ENCODE assay signal across 23 mouse cellular contexts in the genomic region with DNA sequence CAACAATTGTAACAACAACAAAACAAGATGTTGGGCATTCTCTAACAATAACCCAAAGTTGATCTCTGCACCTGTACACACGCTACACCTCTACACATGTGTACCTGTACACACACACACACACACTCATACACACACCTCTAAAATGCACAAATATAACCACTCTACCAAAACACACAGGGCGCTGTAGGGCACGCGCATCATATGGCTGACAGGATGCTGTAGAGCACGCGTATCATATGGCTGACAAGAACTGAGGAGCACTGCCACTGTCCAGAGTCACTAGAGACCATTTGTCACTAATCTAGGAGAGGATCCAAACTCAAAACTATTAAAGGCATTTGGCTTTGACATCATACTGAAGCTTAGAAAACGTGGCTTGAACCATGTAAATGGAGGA.
"Had no signal": no experiment of that assay in that cellular context is flagged by ENCODE, and none has a peak within 500 bp of the region (broad histone marks: within the 10 kb centered on the region; RNA-seq: fewer than 3 reads in every experiment).

No protein-coding gene starts in this region.

- H3K36me3 ChIP-seq: heart, embryonic 12.5 days; hindbrain, embryonic 13.5 days; hindbrain, embryonic 15.5 days; intestine, embryonic 15.5 days; kidney, embryonic 15.5 days; limb, embryonic 13.5 days; limb, embryonic 15.5 days; liver, embryonic 12.5 days had no signal

- H3K4me1 ChIP-seq: heart, embryonic 12.5 days; hindbrain, embryonic 15.5 days; intestine, embryonic 15.5 days; limb, embryonic 13.5 days; liver, embryonic 12.5 days had no signal

- H3K9me3 ChIP-seq: heart, embryonic 12.5 days; hindbrain, embryonic 13.5 days; hindbrain, embryonic 15.5 days; intestine, embryonic 15.5 days; kidney, embryonic 15.5 days; limb, embryonic 13.5 days; limb, embryonic 15.5 days; liver, embryonic 12.5 days had no signal

- DNase-seq: gastrocnemius, postnatal 14 days; gastrocnemius, postnatal 36 days; heart, adult 18-20 months; heart, postnatal 10 days; kidney, adult 11 months; kidney, adult 2 months; kidney, adult 9 months; kidney, postnatal 14 days; kidney, postnatal 36 days; layer of hippocampus, adult 9-11 months; layer of hippocampus, postnatal 36 days; left cerebral cortex, postnatal 4 days had no signal

- H3K27me3 ChIP-seq: heart, embryonic 12.5 days; hindbrain, embryonic 13.5 days; hindbrain, embryonic 15.5 days; intestine, embryonic 15.5 days; kidney, embryonic 15.5 days; limb, embryonic 13.5 days; limb, embryonic 15.5 days; liver, embryonic 12.5 days had no signal

- H3K27ac ChIP-seq: hindbrain, embryonic 13.5 days; hindbrain, embryonic 15.5 days; hindbrain, postnatal 0 days; intestine, embryonic 15.5 days; kidney, embryonic 15.5 days; kidney, postnatal 0 days; limb, embryonic 13.5 days; limb, embryonic 15.5 days; liver, embryonic 12.5 days; liver, embryonic 14.5 days had no signal

- H3K4me3 ChIP-seq: heart, embryonic 12.5 days; hindbrain, embryonic 13.5 days; hindbrain, embryonic 15.5 days; intestine, embryonic 15.5 days; kidney, embryonic 15.5 days; limb, embryonic 13.5 days; limb, embryonic 15.5 days; liver, embryonic 12.5 days had no signal
